Mouse (Mus musculus) MEL-GATA-1-ER (cell line): Measurements from ENCODE around the gene Aspg.

Experiments
- DNase-seq: peaks from one replicate; pipeline ENCODE4 v3.0.0-alpha.2; 2012; ENCODE audit warnings: low read depth; ENCODE audit errors: extremely low read depth

The Aspg gene

DNA sequence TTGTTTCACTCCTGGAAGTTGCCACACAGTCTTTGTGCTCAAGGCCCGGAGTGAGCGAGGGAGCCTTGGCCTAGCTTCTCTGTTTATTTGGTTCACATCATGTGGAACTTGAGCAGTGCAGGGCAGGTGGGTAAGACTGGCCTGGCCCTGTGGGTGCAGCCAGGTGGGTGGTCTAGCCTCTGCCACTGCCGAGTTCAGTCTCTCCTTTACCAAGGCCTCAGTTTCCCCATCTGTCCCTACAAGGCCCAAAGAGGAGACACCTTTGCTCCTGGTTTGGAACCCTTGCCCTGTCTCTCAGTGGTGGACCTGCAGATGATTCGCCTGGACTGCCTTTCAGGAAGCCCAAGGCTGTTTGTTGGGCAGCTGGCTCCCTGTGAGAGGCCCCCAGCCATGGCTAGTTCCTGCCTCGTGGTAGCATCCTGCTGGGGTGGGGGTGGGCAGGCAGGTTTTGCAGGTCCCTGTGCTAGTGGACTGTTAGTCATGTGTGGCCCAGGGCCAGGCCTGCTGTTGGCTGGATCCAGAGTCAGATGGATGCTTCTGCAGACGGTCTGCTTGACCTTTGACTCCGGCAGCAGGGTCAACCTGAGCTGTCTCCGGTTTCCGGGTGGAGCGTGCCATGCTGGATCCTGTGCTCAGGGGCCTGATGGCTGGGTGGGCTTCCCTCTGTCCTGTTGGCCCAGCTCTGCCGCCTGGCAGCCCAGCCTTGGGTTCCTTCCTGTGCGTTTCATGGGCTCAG, 44.9 kb downstream of the Aspg start:
- no peak for DNase-seq

DNA sequence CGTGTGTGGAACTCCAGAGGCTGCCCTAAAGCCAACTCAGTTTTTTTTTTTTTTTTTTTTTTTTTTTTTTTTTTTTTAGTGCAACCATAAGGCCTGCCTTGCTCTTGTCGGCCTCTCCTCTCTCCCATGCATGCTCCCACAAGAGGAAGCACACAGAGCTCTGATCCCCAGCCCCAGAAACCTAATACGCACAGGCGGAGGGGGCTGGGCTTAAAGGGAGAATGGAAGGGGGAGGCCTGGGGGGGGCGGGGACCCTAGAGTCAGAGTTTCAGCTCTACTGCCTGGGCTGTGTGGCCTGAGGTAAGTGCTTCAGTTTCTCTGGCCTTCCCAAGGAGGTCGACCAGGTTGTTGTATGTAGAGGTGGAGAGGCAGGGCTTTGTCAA, 45.5 kb downstream of the Aspg start:
- DNase-seq: no peak

DNA sequence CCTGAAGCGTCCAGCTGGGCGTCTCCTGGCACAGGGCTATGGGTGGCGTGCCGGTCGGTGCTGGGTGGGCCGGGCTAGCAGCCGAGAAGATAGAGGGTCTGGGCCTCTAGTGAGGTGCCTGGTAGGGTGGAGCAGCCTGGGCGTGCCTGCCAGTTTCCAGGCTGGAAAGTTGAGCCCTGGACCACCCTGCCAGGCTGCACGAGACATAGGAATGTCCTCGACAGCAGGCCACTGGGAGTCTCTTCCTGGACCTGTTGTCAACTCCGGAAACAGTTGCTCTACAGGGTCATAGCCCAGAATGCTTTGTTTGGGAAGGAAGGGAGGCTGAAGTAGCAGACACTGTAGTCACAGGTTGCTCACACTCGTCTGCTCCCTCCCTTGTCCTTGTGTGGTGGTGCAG, 47.1 kb downstream of the Aspg start:
- DNase-seq: no peak

DNA sequence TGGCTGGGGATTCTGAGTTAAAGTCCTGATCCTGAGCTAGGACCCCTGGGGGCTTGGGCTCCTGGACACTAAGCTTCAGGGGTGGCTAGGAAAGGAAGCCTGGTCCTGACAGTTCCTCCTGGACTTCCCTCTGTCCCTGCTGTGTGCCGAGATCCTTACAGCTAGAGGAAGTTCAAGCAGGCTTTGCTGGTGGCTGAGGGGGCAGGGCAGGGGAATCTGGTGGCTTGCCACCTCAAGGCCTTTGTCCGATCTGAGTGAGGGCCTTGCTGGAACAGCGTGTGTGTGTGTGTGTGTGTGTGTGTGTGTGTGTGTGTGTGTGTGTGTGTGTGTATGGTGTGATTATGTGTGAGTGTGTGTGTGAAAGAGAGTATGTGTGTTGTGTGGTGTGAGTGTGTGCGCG, 48.0 kb downstream of the Aspg start:
- DNase-seq: no peak

DNA sequence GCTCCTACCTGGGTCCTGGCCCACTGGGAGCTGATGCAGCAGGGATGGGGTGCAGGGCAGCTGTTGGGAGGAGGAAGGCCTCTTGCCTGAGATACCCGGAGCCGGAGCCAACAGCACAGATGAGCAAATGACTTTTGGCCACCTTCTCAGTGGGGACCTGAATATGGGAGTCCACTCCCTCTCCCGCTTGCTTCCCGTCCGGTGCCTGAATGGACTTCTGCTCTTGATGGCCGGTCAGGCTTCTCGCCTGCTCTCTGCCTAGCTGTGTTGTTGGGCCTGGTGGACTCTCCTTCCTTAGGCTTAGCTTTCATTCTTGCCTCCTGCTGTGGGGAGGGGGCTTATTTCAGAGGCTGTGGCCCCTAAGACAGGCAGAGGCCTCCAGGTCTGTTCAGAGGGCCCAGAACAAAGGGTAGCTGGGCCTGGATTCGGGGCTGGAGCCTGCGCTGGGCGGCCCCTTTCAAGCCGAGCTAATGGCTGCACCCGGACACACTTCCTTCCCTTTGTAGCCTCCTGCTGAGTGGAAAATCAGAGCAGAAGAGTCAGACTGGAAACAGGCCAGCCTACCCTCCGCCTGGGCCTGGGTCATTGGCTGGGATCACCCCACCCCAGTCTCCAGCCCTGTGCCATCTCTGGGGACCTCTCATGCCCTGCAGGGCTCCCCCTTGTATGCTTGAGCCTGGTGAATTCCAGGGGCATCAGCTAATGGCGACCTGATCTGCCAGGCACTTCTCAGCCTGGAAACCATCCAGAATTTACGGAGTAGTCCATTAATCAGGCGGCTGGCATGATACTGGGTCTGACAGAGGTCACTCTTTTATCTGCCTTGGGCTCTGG, 49.0 kb downstream of the Aspg start:
- DNase-seq: no peak

DNA sequence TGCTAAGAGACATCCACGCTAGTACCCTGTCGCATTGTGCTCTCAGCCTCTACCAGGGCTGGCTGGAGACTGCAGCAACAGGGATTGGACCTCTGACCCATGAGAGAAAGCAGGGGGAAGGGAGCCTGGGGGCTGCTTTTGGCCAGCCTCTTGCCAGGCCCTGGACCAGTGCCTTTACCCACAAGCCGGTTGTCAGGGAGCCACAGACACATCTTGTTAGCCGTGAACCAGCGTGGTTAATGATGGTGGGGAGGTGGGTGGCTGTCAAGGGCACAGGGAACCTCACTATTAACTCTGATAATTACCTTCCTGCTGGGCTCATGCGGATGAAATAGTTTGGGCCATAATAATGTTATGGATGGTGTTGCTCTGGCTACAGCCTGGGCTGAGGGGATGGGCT, 50.3 kb downstream of the Aspg start:
- no peak for DNase-seq

DNA sequence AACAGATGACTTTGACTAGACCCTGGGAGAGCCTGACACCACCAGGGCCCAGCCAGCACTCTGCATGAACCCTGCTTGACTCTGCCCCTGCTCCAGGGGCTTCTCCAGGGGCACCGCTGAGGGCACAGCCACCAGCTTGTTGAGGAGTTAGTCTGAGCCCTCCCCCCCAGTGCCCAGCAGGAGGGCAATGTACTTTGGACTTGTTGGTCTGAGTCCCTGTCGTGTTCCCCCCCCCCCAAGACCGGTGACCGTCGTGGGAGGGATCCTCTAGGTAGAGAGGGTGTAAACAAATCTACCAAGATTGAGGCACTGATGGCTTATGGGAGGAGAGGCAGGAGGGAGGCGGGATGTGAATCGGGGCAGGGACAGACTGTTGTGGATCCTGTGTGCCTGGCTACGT, 51.8 kb downstream of the Aspg start:
- DNase-seq: no peak

DNA sequence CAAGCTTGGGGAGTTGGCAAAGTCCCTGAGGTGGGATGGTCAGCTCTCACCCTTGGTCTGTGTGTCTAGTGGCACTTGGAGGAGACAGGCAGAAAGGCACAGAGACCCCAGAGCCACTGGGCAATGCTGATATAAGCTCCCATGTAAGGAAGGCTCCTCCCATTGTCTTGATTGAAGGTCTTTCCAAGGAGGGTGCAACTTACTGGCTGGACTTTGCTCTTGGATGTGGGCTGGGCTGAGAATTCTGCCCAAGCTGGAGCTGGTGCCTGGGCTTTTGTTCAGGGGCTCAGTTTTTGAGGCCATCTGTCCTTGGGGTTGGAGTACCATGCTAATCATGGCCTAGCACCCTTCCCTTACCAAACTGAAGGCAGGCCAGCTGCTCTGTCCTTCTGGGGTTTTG, 52.3 kb downstream of the Aspg start:
- DNase-seq: no peak

DNA sequence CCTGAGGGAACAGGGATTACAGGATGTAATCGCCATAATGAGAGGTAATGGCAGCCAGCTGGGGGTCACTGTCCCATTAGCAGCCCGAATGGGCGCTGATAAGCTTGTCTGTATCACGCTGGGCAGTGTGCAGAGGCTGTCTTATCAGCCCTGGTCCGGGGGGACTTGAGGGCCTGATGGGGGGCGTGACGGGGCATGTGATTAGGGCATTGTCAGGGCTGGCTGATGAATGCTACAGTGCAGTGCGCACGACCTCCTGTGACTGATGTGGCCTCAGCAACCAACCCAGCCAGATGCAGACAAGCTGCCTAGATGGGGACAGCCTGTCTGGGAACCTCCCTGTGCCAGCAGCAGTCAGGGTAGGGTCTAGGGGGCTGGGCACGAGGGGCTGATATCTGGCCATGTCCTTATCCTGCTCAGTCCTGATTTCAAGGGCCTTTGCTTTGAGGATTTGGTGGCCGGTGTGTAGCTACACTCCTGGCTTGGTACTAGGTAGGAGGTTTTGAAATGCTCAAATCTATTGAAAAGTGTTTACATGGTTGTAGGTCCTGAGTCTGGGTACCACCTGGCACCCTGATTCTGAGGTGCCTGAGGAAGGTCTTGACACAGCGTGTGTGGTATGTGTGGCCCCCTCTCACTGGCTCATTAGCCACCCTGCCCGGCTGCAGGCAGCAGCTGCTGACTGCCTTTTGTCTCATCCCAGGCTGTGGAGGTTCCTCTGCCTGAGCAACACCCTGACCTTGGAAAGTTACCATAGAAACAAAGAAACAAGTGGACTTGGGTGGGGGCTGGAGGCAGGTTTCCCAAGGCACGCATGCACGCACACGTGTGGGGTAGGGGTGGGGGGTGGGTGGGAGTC, 57.7 kb downstream of the Aspg start:
- no peak for DNase-seq

DNA sequence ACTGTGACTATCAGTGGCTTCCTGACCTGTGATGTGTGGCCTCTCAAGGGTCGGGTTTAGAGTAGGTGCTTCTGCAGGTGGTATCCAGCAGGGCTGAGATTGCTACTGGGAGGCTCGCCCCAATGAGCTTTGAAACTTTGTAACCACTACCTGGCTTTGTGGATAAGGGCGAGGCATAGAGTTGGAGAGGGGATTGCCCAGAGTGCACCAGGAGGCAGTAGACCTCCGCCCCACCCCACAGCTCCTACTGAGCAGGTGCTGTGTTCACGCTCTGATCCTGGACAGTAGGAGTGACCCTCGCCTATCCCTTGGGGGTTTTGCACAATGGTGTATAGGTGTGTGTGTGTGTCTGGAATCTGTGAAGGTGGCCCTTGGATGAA, 58.4 kb downstream of the Aspg start:
- no peak for DNase-seq

DNA sequence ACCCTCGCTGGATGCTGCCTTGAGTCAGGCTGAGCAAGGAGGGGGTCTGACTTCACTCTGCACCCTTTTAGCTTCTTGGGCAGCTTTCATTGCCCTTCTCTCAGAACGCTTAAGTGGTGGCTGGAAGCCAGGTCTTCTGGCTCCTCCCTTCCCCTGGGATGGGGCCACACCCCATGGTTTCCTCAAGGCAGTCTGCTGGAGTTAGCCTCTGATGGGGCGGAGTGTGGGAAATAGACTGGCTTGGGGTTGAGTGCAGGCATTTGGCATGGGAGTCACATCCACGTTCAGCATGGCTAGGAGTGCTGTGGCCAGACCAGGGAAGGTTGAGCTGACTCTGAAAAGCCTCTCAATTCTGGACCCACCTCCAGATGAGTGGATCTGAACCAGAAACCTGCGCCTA, 62.8 kb downstream of the Aspg start:
- no peak for DNase-seq

DNA sequence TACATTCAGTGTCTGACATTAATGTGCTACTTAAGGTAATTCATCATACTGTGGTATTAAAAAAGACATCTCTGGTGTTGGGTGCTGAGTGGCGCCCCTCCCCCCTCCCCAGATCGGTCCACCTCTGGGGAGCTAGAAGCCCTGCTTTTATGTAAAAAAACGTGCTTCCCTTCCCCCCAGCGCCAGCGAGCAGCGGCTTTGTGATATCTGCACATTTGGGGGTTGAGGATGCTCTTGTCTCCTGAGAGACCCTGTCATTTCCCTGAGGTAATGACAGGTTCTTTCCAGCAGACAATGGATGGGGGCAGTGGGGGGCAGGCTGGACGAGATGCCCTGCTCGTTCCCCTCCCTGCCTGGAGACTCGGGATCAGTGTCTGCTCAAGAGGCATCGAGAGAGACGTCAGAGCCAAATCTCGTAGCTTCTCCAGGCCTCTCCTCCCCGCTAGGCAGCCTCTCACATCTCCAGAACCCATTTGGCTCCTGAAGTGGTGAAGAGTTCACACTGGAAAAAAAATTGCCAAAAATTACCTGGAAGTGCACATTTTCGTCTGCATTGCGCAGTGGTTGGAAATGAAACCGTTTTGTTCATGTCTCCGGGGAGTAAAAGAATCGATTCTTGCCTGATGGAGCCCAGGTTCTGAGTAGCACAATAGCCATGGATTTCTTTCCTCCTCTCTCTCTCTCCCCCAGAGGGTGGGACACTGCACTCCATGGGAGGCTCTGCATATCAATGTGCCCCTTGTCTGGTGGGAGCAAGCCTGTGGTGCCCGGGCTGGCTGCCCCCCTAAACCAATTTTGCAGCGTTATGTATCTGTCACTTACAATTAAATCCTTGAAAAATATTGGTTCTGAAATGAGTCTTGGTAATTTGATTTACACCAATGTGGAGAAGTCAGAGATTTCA, 64.4 kb downstream of the Aspg start:
- DNase-seq: no peak

DNA sequence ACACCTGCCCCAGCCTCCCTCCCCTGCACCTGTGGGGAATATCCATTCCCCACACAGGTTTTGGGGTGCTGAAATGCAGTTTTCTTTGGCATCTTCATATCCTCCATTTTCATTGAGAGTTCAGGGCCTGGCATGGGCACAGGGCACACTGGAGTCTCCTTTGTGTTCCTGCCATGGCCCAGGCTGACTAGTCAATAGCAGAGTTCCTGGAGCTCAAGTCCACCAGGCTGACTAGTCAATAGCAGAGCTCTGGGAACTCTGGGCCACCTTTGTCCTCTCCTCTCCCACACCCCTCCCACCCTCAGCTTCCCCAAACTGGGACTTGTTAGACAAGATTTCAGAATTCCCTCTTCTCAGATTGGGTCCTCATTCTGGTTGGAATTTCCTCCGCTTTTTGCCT, 65.2 kb downstream of the Aspg start:
- no peak for DNase-seq

DNA sequence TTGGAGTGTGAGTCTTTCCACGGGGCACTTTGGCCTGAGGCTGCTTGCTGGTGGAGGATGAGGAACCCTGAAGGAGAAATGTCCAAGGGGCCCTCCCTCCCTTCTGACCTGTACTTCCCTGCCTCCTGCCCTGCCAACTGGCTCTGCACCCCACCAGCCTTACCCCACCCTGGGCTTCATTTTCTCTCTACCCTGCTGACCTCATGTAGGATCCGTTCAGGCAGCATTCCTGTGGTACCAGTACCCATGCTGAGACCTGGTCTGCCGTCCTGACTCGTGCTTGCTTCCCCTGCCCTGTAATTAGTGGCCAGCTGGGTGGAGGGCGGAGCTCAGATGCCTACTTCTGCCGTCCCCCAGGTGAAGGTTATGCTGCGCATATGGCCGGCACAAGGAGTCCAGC, 65.7 kb downstream of the Aspg start:
- no peak for DNase-seq
